ENCODE assay signal across 9 mouse cellular contexts in the genomic region with DNA sequence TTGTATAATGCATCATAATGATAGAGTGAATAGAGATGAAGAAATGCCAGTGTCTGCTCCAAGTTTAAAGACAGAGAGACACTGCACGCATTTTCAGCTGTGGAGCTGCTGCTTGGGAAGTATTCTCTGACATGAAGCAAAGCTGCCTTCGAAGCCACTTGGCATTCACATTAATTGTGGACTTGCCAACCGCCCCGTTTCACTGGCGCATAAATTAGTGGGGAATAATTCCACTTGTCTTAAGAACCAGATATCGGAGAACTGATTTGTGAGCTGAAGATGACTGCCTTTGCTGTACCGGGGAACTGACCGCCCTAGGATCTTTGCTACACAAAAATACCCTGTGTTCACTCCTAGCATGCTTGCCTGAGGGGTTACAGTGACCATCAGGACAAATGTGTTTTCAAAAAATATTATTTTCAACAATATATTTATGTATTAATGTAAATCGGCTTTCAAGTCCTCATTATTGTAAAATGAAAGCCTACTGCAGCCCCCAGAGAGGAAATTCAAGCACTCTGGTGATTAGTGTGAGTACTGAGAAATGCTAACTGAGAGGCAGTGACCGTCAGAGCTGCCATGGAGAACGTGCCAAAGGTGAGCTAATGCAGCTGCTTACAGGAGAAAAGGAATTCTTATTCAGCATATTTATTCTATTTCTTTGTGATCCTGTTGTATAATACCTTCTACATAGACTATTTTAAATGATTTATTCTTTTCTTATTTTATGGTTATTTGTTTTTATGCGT.
DNase-seq lines count a peak whose midpoint lies in the region; ATAC-seq lines count a peak whose summit lies in the region.
"Had no signal": no experiment of that assay in that cellular context is flagged by ENCODE, and none has a peak within 500 bp of the region (broad histone marks: within the 10 kb centered on the region; RNA-seq: fewer than 3 reads in every experiment).

No protein-coding gene starts in this region.

- WGBS in hindbrain, embryonic 13.5 days, result 51% methylated on average over 12 of the region's 12 CpGs
- 83% methylated on average over 12 of the region's 12 CpGs for WGBS in hindbrain, embryonic 10.5 days
- 23% methylated on average over 12 of the region's 12 CpGs for WGBS in forebrain, embryonic 16.5 days

- H3K4me1 ChIP-seq in hindbrain, embryonic 13.5 days (replicated peaks), result peaks cover 12% of the 10 kb centered on the region
- 0 out of 2 replicates have a peak, but pooled peaks cover 5% of the 10 kb centered on the region for H3K4me1 ChIP-seq in hindbrain, embryonic 10.5 days (replicated peaks)
- peaks cover 18% of the 10 kb centered on the region for H3K4me1 ChIP-seq in forebrain, embryonic 16.5 days (replicated peaks; ENCODE audit: control insufficient read depth, insufficient read depth, low read length)

- no peaks in the 10 kb centered on the region for H3K36me3 ChIP-seq in hindbrain, embryonic 13.5 days
- H3K36me3 ChIP-seq in hindbrain, embryonic 10.5 days, result no peaks in the 10 kb centered on the region
- no peaks in the 10 kb centered on the region for H3K36me3 ChIP-seq in forebrain, embryonic 16.5 days (ENCODE audit: control insufficient read depth, insufficient read depth)

- DNase-seq in hindbrain, embryonic 10.5 days (ENCODE audit: low spot score), result no peak
- DNase-seq in layer of hippocampus, postnatal 25 days (ENCODE audit: extremely low spot score in 1 of 2, low spot score in 1 of 2), result peak; percentile 27 to 29
- DNase-seq in right cerebral cortex, adult 2 months (ENCODE audit: low spot score in 2 of 2), result peak; percentile 19 to 34
- no peak for DNase-seq in adipocyte (ENCODE audit: low spot score)
- DNase-seq in MN1 (ENCODE audit: low spot score), result no peak
- no peak for DNase-seq in testis, postnatal 14 days (ENCODE audit: low spot score)

- H3K4me3 ChIP-seq in hindbrain, embryonic 13.5 days, result no peak overlapping the region
- no peak overlapping the region for H3K4me3 ChIP-seq in hindbrain, embryonic 10.5 days
- peak overlapping the region; percentile 22; the same call in 1 of the 2 replicates for H3K4me3 ChIP-seq in forebrain, embryonic 16.5 days (replicated peaks; ENCODE audit: low read length)

- no peaks in the 10 kb centered on the region for H3K27me3 ChIP-seq in hindbrain, embryonic 13.5 days
- no peaks in the 10 kb centered on the region for H3K27me3 ChIP-seq in hindbrain, embryonic 10.5 days (ENCODE audit: insufficient read depth, poor library complexity, severe bottlenecking)
- no peaks in the 10 kb centered on the region for H3K27me3 ChIP-seq in forebrain, embryonic 16.5 days (replicated peaks; ENCODE audit: control insufficient read depth, insufficient read depth, low read length)

- ATAC-seq in hindbrain, embryonic 13.5 days (ENCODE audit: low FRiP score), result no peak; the same call in 1 of the 2 replicates
- peak; percentile 72 for ATAC-seq in forebrain, embryonic 16.5 days

- no peaks in the 10 kb centered on the region for H3K9me3 ChIP-seq in hindbrain, embryonic 13.5 days
- H3K9me3 ChIP-seq in hindbrain, embryonic 10.5 days, result no peaks in the 10 kb centered on the region
- no peaks in the 10 kb centered on the region for H3K9me3 ChIP-seq in forebrain, embryonic 16.5 days (ENCODE audit: control insufficient read depth, low read length)

- H3K4me2 ChIP-seq in hindbrain, embryonic 13.5 days, result no peak overlapping the region
- H3K4me2 ChIP-seq in forebrain, embryonic 16.5 days (ENCODE audit: low read length), result peak overlapping the region; percentile 50

- H3K9ac ChIP-seq in hindbrain, embryonic 13.5 days, result no peak overlapping the region
- peak overlapping the region; percentile 34; the same call in 1 of the 2 replicates for H3K9ac ChIP-seq in forebrain, embryonic 16.5 days (replicated peaks; ENCODE audit: low read depth, low read length)

- H3K27ac ChIP-seq in hindbrain, embryonic 13.5 days, result peak overlapping the region; percentile 66
- no peak overlapping the region for H3K27ac ChIP-seq in hindbrain, embryonic 10.5 days
- peak overlapping the region; percentile 82 for H3K27ac ChIP-seq in forebrain, embryonic 16.5 days (ENCODE audit: low read length)
- H3K27ac ChIP-seq: macrophage had no signal

Comparison
In these comparisons a context has a peak if more than half of its experiments do, and no peak if none do; other contexts are left out.
1. DNase-seq: peak in layer of hippocampus, postnatal 25 days (2 of 2) and right cerebral cortex, adult 2 months (2 of 2); none in hindbrain, embryonic 10.5 days (single experiment), adipocyte (single experiment), MN1 (single experiment) and testis, postnatal 14 days (single experiment).